Mouse (Mus musculus) CH12.LX (cell line): ENCODE measurements around the gene Uts2r.

Experiments used
- CTCF ChIP-seq, 2 experiments: IDR thresholded peaks in 1 of 2; conservative IDR thresholded peaks in 1 of 2; 2 replicates each; pipeline ENCODE4 v1.5.1; 2011 to 2012; ENCODE audit warnings: low read depth in 2 of 2, low read length in 2 of 2, improper control_type of control experiment in 1 of 2, inconsistent platforms in 1 of 2, mild to moderate bottlenecking in 1 of 2, moderate library complexity in 1 of 2
- EP300 ChIP-seq: IDR thresholded peaks from 2 replicates; pipeline ENCODE4 v1.6.1; 2011; ENCODE audit warnings: low read length, improper control_type of control experiment
- ETS1 ChIP-seq: conservative IDR thresholded peaks from 2 replicates; pipeline ENCODE4 v1.6.1; 2012; ENCODE audit warnings: low read depth, mild to moderate bottlenecking, inconsistent platforms, low read length, improper control_type of control experiment, moderate library complexity
- JUN ChIP-seq: IDR thresholded peaks from 2 replicates; pipeline ENCODE4 v1.6.1; 2011; ENCODE audit warnings: low read depth, mild to moderate bottlenecking, low read length, improper control_type of control experiment, moderate library complexity; ENCODE audit not compliant: insufficient read depth
- NRF1 ChIP-seq: IDR thresholded peaks from 2 replicates; pipeline ENCODE4 v1.6.1; 2014; ENCODE audit warnings: low read depth, mild to moderate bottlenecking, inconsistent platforms, low read length, improper control_type of control experiment, moderate library complexity
- POLR2A ChIP-seq: IDR thresholded peaks from 2 replicates; pipeline ENCODE4 v1.6.1; 2011; ENCODE audit warnings: low read depth, mild to moderate bottlenecking, improper control_type of control experiment, low read length
- USF1 ChIP-seq: IDR thresholded peaks from 2 replicates; pipeline ENCODE4 v1.6.1; 2014; ENCODE audit warnings: low read depth, mild to moderate bottlenecking, inconsistent platforms, low read length, improper control_type of control experiment
- ZNF384 ChIP-seq: IDR thresholded peaks from 2 replicates; pipeline ENCODE4 v1.6.1; 2012; ENCODE audit warnings: low read depth, low read length, improper control_type of control experiment, inconsistent platforms

- TF ChIP-seq JUN, result no peak
- TF ChIP-seq USF1, result no peak
- peak; percentile 92 to 97 for TF ChIP-seq CTCF (conservative IDR thresholded peaks at IDR 0.05 in 1 of 2, IDR thresholded peaks at IDR 0.05 in 1 of 2; ENCODE audit: low read depth in 2 of 2, low read length in 2 of 2)
- no peak for TF ChIP-seq ETS1
- TF ChIP-seq NRF1, result no peak
- no peak for TF ChIP-seq POLR2A
- no peak for TF ChIP-seq ZNF384
- no peak for TF ChIP-seq EP300
These were observed 16.5 kb downstream of the Uts2r start for GRCm38 (mm10) chr11:121176285-121177270.
